Mouse (Mus musculus): ENCODE measurements around the gene Slc16a6.
"Not testable (repeated sequence)": the region's sequence is repeated elsewhere in the genome, so short reads cannot be mapped to it uniquely, and the experiment has no call there.

Slc16a6 gene

GRCm38 (mm10) chr11:109473171-109474085 lies at the start of gene Slc16a6, which contains the start of gene Arsg:
Slc16a6 (minus strand) TSS chr11:109473598.
Arsg (plus strand) TSS chr11:109473374.
- DNase-seq (ENCODE audit: low spot score) = peak; percentile 87

DNA sequence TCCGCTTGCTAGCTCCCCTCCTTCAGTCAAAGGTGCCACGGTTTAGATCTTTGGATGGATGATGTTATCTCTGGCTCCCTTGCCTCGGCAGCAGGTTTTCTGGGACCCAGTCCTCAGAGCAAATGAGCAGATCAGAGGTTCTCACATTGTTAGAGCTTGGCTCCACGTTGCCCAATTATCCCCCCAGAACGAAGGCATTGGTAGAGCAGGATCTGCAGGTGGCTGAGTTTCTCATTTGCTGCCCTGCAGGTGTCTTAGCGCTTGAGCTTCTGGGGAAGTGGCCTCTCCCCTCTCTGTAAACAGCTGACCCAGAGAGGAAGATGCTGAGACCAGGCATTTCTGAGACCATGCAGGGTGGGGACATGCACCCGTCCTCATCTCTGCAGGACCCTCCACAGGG lies 47.6 kb upstream of the Slc16a6 start:
- DNase-seq (ENCODE audit: low spot score) = no peak

DNA sequence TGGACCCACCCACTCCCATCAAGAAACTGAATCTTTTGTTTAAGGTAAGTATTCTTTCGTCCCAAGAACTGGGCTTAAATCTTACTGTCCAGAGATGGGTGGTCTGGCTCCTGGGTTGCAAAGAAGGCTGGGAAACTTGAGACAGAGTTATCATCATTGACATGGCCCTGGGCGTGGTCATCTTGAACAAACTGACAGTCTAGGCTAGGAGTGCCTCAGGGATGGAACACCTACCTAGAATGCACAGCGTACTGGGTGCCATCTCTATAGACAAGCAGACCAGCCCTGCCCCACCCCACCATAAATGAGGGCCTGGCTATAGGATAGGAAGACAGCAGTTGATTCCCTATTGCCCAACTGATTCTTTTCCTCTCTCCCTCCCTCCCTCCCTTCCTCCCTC lies 44.4 kb upstream of the Slc16a6 start:
- no peak for DNase-seq (ENCODE audit: low spot score)

DNA sequence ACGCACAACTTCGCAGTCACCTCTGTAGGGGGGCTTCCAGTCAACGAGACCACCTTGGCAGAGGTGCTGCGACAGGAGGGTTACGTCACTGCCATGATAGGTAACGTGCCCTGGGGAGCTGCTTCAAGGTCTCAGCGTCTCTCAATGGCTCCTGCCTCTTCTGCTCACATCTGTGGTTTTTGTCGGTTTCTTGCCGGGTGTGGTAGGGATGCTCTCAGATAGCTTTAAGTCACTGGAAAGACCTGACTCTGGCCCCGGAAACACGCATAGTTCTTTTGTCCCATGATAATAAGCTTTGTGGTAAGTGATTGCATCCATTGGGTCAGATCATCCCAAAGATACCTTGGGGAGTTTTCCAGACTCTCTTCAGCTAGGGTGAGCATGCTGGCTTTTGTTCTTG lies 43.9 kb upstream of the Slc16a6 start:
- no peak for DNase-seq (ENCODE audit: low spot score)

- no peak for DNase-seq (ENCODE audit: low spot score)
Measured at GRCm38 (mm10) chr11:109514064-109514612, 40.7 kb upstream of the Slc16a6 start.

GRCm38 (mm10) chr11:109512995-109513675 lies 39.7 kb upstream of the Slc16a6 start:
- DNase-seq (ENCODE audit: low spot score) = no peak

DNA sequence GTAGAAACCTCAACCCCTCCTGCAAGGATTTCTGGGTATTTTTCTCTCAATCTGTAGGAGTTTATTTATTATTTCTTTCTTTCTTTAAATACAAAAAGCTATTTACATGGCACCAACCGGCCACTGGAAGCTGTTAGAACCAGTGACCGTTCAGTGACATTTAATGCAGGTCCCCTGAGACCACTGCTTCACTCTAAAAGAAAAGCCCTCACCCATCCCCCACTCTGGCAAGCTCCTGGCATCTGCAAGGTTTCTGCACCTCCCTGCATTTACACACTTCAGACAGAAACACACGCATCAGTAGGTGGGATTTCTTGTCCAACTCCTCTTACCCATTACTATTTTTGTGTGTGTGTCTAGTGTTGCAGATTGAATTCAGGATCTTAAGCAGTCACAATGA lies 33.7 kb upstream of the Slc16a6 start:
- no peak for DNase-seq (ENCODE audit: low spot score)

GRCm38 (mm10) chr11:109505823-109506222 lies 32.4 kb upstream of the Slc16a6 start:
- DNase-seq (ENCODE audit: low spot score) = no peak

GRCm38 (mm10) chr11:109504977-109505376 lies 31.6 kb upstream of the Slc16a6 start:
- DNase-seq (ENCODE audit: low spot score) = peak; percentile 48

GRCm38 (mm10) chr11:109500206-109500605 lies 26.8 kb upstream of the Slc16a6 start:
- DNase-seq (ENCODE audit: low spot score) = no peak

DNA sequence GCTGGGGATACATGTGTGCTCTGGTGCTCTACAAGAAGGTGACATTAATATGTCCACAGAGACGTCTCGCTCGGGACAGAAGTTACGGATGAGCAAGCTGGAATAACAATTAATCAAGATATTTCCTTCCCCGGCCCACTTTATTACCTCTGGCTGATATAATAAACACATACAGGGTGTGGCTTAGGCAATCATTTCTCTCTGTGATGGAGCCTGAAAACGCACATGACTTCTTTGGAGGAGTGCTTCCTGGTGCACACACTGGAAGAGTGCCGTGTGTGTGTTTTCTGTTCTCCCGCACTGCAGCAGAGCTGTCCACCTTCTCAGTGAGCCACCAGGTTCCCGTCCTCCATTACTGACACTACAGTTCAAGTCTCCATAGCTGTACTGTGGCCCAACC lies 24.6 kb upstream of the Slc16a6 start:
- DNase-seq (ENCODE audit: low spot score) = no peak

DNA sequence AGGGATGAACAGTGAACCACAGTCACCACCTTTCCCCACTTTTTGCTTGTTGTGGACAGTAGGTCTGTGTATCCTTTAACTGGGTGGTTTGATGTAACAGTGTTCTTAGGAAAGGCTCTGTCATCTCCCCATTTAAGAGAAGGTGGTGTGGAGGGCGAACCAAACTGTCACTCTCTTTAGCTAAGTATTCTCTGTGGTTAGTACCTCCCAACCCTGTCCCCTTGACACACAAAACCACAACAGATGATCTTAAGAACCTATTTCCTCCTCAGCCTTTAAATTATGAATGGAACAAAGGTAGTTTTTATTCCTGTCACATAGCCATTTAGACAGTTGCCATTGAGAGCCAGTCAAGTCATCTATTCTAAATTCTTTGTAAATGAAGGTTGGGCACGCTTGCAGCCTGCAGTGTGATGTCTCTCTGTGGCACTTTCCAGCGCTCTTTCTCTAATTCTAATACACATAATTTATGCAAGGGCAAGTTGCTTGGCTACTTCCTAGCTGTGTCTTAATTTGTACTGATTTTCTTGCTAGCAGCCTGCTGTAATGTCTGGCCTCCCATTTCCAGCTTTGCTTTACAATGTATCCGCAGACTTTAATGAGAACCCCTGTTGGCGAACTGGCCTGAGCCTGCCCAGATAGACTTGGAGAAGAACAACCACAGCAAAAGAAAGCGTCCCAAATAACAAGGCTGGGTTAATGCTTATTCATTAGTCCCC lies 23.8 kb upstream of the Slc16a6 start:
- DNase-seq (ENCODE audit: low spot score) = no peak

- DNase-seq (ENCODE audit: low spot score) = no peak
Measured at GRCm38 (mm10) chr11:109496475-109496993, 23.1 kb upstream of the Slc16a6 start.

- DNase-seq (ENCODE audit: low spot score) = no peak
Measured at GRCm38 (mm10) chr11:109495771-109496474, 22.5 kb upstream of the Slc16a6 start.

- no peak for DNase-seq (ENCODE audit: low spot score)
Measured at GRCm38 (mm10) chr11:109494890-109495770, 21.7 kb upstream of the Slc16a6 start.

DNA sequence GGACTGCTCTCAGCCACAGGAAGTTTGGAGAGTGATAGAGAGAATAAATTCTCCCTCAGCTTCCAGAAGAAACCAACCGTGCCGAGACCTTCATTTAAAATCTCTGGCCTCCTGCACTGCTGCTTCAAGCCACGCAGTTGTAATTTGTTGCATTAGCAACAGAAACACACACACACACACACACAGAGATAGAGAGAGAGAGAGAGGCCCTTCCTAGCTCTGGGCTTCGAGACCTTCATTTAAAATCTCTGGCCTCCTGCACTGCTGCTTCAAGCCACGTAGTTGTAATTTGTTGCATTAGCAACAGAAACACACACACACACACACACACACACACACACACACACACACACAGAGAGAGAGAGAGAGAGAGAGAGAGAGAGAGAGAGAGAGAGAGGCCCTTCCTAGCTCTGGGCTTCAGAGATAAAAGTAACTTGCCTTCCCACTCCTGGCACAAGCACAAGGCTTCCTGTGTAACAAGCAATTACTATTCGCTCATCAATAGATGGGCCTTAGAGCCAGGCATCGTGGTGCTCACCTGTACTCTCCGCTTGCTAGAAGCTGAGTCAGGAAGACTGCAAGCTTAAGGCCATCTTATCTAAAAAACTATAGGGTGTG lies 19.6 kb upstream of the Slc16a6 start:
- not testable (repeated sequence) for DNase-seq (ENCODE audit: low spot score)

DNA sequence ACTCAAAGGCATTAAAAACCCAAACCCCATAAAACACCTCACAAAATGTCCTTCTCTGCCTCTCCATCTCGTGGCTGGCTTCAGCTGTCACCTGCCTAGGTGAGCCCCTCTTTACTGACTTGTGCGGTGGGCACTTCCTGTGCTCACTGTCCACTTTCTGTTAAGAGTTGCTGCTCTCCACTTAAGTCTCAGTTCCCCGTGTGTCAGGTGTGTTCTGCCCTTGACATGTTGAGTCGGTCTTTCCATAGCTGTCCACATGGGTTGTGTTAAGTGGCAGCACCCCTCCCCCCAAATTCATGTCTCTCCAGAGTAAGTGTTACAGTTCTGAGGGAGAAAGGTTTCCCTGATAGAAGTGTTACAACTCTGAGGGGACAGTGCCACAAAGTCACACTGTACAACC lies 18.4 kb upstream of the Slc16a6 start:
- DNase-seq (ENCODE audit: low spot score) = no peak

- no peak for DNase-seq (ENCODE audit: low spot score)
Measured at GRCm38 (mm10) chr11:109489763-109490162, 16.4 kb upstream of the Slc16a6 start.

DNA sequence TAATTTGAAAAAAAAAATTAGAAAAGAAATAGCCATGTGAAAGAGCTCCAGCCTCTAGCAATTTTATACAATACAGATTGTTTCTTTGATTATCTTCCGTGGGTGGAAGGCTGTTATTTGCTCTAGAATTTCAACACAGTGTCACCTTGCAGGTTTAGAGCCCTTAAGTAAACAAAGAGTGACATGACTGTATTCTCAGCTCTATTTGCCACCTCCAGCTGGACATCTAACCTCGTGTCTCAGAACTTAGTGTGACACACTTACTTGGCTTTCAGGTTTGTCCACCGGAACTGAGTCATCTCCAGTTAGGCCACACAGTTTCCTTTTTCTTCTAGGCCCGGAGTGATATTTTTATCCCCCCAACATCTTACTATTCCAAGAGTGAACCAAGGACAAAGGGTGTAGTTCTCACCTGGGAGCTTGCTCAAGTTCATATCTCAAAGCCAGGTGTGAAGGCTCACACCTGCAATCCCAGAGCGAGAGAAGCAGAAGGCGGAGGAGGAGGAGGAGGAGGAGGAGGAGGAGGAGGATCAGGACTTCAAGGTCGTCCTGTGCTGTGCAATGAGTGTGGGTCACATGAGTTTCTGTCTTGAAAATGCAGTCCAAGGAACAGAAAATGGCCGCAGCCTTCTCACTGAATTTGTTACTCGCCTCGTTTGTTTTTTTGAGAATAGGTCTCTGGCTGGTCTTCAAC lies 14.7 kb upstream of the Slc16a6 start:
- DNase-seq (ENCODE audit: low spot score) = no peak

All from testis, postnatal 10 days (tissue).